Mouse (Mus musculus) liver, adult 2 months (tissue): Measurements from ENCODE around the gene Slc16a9. TPM values are rescaled to one million over a fixed set of nuclear protein-coding genes. Genes with fewer than 3 reads are reported as not detected.
A peak's percentile ranks its signal among the peaks of the same experiment; 100 is the strongest.

Source experiments
- DNase-seq: peaks from one replicate; pipeline ENCODE4 v3.0.0-alpha.2; 2011; ENCODE audit warnings: low read depth, low spot score; ENCODE audit errors: extremely low read depth
- H3K27ac ChIP-seq: fragments of 200-500 bp; replicated peaks from 2 replicates; pipeline ENCODE4 v1.5.1; 2012; ENCODE audit warnings: low read depth, mild to moderate bottlenecking, control low read depth, inconsistent platforms, low read length; ENCODE audit not compliant: insufficient read depth
- H3K27me3 ChIP-seq: fragments of 200-500 bp; 2 replicates; pipeline ENCODE4 v1.6.1; 2012; ENCODE audit warnings: mild to moderate bottlenecking, moderate library complexity, low read length, inconsistent platforms; ENCODE audit not compliant: control insufficient read depth, insufficient read depth
- H3K36me3 ChIP-seq: fragments of 200-500 bp; 2 replicates; pipeline ENCODE4 v1.6.1; 2012; ENCODE audit warnings: low read length, inconsistent platforms; ENCODE audit not compliant: control insufficient read depth, insufficient read depth
- H3K4me1 ChIP-seq: fragments of 200-500 bp; 2 replicates; pipeline ENCODE4 v1.6.1; 2011; ENCODE audit warnings: low read length; ENCODE audit not compliant: control insufficient read depth, insufficient read depth
- H3K4me3 ChIP-seq: fragments of 200-500 bp; 2 replicates; pipeline ENCODE4 v1.5.1; 2011; ENCODE audit warnings: low read depth, mild to moderate bottlenecking, control low read depth, low read length, moderate library complexity; ENCODE audit not compliant: insufficient read depth
- H3K79me2 ChIP-seq: fragments of 200-500 bp; 2 replicates; pipeline ENCODE4 v1.6.1; 2012; ENCODE audit warnings: inconsistent platforms, mild to moderate bottlenecking, low read length, moderate library complexity; ENCODE audit not compliant: control insufficient read depth, insufficient read depth
- H3K9ac ChIP-seq: fragments of 200-500 bp; 2 replicates; pipeline ENCODE4 v1.6.1; 2012; ENCODE audit warnings: low read depth, mild to moderate bottlenecking, control low read depth, inconsistent platforms, low read length
- CTCF ChIP-seq: fragments of 200-500 bp; IDR thresholded peaks from 2 replicates; pipeline ENCODE4 v1.5.1; 2011; ENCODE audit warnings: low read depth, low read length, control low read depth
- POLR2A ChIP-seq: fragments of 200-500 bp; IDR thresholded peaks from 2 replicates; pipeline ENCODE4 v1.6.1; 2011; ENCODE audit warnings: low read length, control low read depth; ENCODE audit not compliant: insufficient read depth; ENCODE audit errors: extremely low read depth
- WGBS: fragments of 180-500 bp; shearing (Covaris S2); methylation state at CpG from one replicate; pipeline ENCODE4 v1.1.7; 2018; 5-methylcytosine and 5-hydroxymethylcytosine counted together
- polyA plus RNA-seq: library from polyadenylated mRNA; depleted of rRNA; stranded (reverse); fragments of >200 nt; gene quantifications from 2 replicates; pipeline ENCODE4 v1.2.3, GENCODE M21; 2012
- total RNA-seq: library from RNA; depleted of rRNA; stranded (reverse); fragments of >200 nt; gene quantifications from 2 replicates; pipeline ENCODE4 v1.2.3, GENCODE M21; 2014

Slc16a9 gene
- total and polyA plus RNA-seq, 2 experiments: 1.7 to 2.4 TPM

DNA sequence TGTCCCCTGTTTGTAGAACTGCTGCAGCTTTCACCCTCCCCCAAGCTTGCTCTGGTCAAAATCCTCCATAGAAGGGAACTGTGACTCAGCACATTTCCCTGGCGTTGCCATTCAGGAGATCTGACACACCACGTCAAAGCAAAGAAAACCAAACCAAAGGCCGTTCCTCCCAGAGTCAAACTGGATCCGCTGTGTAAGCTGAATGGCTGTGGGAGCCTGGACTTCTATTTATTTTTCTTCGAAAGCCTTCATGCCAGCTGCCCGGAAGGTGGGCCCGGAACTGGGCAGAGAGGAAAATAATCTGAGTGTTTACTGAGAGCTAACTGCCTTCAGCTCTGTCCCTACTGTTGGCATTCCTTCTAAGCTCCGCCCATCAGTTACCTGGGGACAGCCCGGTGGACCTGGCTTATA, 42.9 kb downstream of the Slc16a9 start:
- H3K27ac ChIP-seq: no peak overlapping the region
- peaks cover 3% of the 10 kb centered on the region; the same call in 1 of the 2 replicates for H3K4me1 ChIP-seq
- H3K36me3 ChIP-seq: no peaks in the 10 kb centered on the region
- H3K79me2 ChIP-seq: no peaks in the 10 kb centered on the region
- TF ChIP-seq POLR2A (no peak), CTCF (no peak)
- DNase-seq: peak; percentile 90
- no peak overlapping the region for H3K9ac ChIP-seq
- H3K4me3 ChIP-seq: no peak overlapping the region
- no peaks in the 10 kb centered on the region for H3K27me3 ChIP-seq
- 6% methylated on average over 9 of the region's 9 CpGs for WGBS

DNA sequence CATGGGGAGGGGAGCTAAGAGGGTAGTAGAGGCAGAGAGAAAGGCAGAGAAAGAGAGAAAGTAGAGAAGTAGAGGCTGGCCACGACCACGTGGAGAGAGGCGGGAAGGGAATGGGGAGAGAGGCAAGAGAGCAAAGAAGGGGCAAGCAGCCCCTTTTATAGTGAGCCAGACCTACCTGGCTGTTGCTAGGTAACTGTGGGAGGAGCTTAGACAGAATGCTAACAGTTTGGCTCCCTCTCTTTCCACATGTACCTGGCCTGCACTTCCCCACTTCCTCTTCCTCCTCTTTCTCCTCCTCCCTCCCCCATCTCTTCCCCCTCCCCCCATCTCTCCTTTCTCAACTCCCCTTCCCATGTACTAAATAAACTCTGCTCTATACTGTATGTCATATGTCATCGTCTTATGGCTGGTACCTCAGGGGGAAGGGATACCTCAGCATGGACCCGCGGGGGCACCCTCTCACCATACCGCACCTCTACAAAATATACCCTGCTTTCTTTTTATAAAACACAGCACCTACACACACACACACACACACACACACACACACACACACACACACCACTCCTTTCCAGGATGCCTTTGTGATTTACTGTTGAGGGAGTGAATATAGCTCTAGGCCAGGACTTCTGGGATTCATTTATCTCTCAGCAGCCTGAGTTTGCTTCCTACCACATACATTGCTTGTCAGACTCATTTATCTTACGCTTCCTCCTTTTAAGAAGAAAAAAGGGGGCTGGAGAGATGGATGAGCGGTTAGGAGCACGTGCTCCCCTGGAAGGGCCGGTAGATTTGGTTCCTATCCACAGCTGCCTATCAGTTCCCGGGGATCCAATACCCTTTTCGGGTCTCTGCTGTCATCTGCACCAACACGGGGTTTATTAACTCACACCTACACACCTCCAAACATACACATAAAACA, 43.8 kb downstream of the Slc16a9 start:
- no peaks in the 10 kb centered on the region for H3K27me3 ChIP-seq
- H3K27ac ChIP-seq: no peak overlapping the region
- H3K4me3 ChIP-seq: no peak overlapping the region
- no peak for TF ChIP-seq CTCF
- no peak for TF ChIP-seq POLR2A
- peaks cover 3% of the 10 kb centered on the region; the same call in 1 of the 2 replicates for H3K4me1 ChIP-seq
- WGBS: 76% methylated on average over 14 of the region's 14 CpGs
- no peak for DNase-seq
- no peaks in the 10 kb centered on the region for H3K36me3 ChIP-seq
- no peak overlapping the region for H3K9ac ChIP-seq
- no peaks in the 10 kb centered on the region for H3K79me2 ChIP-seq

- H3K4me1 ChIP-seq: peaks cover 5% of the 10 kb centered on the region; the same call in 1 of the 2 replicates
- no peak overlapping the region for H3K27ac ChIP-seq
- no peaks in the 10 kb centered on the region for H3K36me3 ChIP-seq
- no peak for DNase-seq
- H3K27me3 ChIP-seq: no peaks in the 10 kb centered on the region
- WGBS: 49% methylated on average over 7 of the region's 7 CpGs
- no peak for TF ChIP-seq CTCF
- no peak for TF ChIP-seq POLR2A
- H3K9ac ChIP-seq: no peak overlapping the region
- H3K4me3 ChIP-seq: no peak overlapping the region
- H3K79me2 ChIP-seq: no peaks in the 10 kb centered on the region
Observed at GRCm38 (mm10) chr10:70292014-70292413, 47.1 kb downstream of the Slc16a9 start.

DNA sequence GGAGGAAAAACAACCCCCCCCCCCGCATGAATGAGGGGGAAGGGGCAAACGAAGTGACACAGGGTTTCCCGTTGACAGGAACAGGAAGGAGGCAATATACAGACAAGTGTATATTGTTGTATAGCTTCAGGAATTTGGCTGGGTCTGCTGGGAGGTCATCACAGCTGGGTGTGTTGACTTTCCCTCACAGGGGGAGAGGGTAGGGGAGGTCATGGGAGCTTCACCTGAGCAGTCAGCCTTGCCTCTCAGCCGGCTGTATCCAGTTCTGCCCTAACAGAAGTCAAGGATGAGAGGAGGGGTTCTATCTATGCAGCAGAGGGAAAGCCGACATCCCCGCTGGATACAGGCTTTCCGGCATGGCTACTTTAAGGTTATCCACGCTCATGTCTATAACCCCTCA, 49.2 kb downstream of the Slc16a9 start:
- no peak for DNase-seq
- Histone ChIP-seq H3K9ac (no peak overlapping the region), H3K4me1 (peaks cover 2% of the 10 kb centered on the region; the same call in 1 of the 2 replicates), H3K27ac (no peak overlapping the region), H3K79me2 (no peaks in the 10 kb centered on the region), H3K36me3 (no peaks in the 10 kb centered on the region), H3K27me3 (no peaks in the 10 kb centered on the region), H3K4me3 (no peak overlapping the region)
- 47% methylated on average over 8 of the region's 8 CpGs for WGBS
- TF ChIP-seq CTCF (no peak), POLR2A (no peak)

- TF ChIP-seq CTCF (peak; percentile 70), POLR2A (no peak)
- WGBS: 8% methylated on average over 20 of the region's 20 CpGs
- Histone ChIP-seq H3K9ac (no peak overlapping the region), H3K4me1 (peaks cover 2% of the 10 kb centered on the region; the same call in 1 of the 2 replicates), H3K4me3 (no peak overlapping the region), H3K27me3 (no peaks in the 10 kb centered on the region), H3K36me3 (no peaks in the 10 kb centered on the region), H3K27ac (no peak overlapping the region), H3K79me2 (no peaks in the 10 kb centered on the region)
- peak; percentile 59 for DNase-seq
Observed at GRCm38 (mm10) chr10:70296531-70297366, 51.8 kb downstream of the Slc16a9 start.
